ENCODE assay signal across 12 mouse cellular contexts in genomic region chr4:140771091-140771490, GRCm38 (mm10). TPM values are rescaled to one million over a fixed set of nuclear protein-coding genes. Genes with fewer than 3 reads are reported as not detected.
A peak's percentile ranks its signal among the peaks of the same experiment; 100 is the strongest.
DNase-seq lines count a peak whose midpoint lies in the region; ATAC-seq and TF ChIP-seq lines count a peak whose summit lies in the region.
"Had no signal": no experiment of that assay in that cellular context is flagged by ENCODE, and none has a peak within 500 bp of the region (broad histone marks: within the 10 kb centered on the region; RNA-seq: fewer than 3 reads in every experiment).

No protein-coding gene starts in this region.

- H3K27ac ChIP-seq in kidney, embryonic 14.5 days (ENCODE audit: low read depth, low read length): 0 out of 2 replicates have a peak overlapping the region, but pooled peaks have one; percentile 37
- H3K27ac ChIP-seq in lung, embryonic 14.5 days (ENCODE audit: low read depth): no peak overlapping the region
- H3K27ac ChIP-seq: forebrain, embryonic 12.5 days had no signal

- TF ChIP-seq CTCF in lung, embryonic 14.5 days (IDR thresholded peaks at IDR 0.05; ENCODE audit: low read depth): no peak

- DNase-seq in kidney, adult 18-20 months: no peak
- DNase-seq in ES-CJ7 (ENCODE audit: low read depth, low spot score): peak; percentile 57
- DNase-seq in lung, embryonic 14.5 days: peak; percentile 19
- DNase-seq in natural killer cell, adult 2 months (ENCODE audit: low spot score in 2 of 2): peak; percentile 38 to 56
- no peak for DNase-seq in frontal cortex, postnatal 25 days (ENCODE audit: low spot score in 2 of 2)
- DNase-seq in cerebellum, postnatal 25 days: no peak
- no peak for DNase-seq in spleen, postnatal 14 days (ENCODE audit: low spot score in 2 of 2)
- DNase-seq: thymus, postnatal 36 days had no signal

- no peak for ATAC-seq in kidney, embryonic 14.5 days (ENCODE audit: low FRiP score, low TSS enrichment)
- no peak for ATAC-seq in lung, embryonic 14.5 days (ENCODE audit: insufficient read depth)
- ATAC-seq: CD4-positive, CD25-positive, alpha-beta regulatory T cell, adult 4 months had no signal

- no peaks in the 10 kb centered on the region for H3K9me3 ChIP-seq in kidney, embryonic 14.5 days (ENCODE audit: control insufficient read depth, low read length)
- H3K9me3 ChIP-seq in lung, embryonic 14.5 days (ENCODE audit: low read depth, low read length): no peaks in the 10 kb centered on the region
- H3K9me3 ChIP-seq: forebrain, embryonic 12.5 days had no signal

- no peak overlapping the region for H3K9ac ChIP-seq in kidney, embryonic 14.5 days (ENCODE audit: low read depth, low read length)
- H3K9ac ChIP-seq in lung, embryonic 14.5 days: no peak overlapping the region
- H3K9ac ChIP-seq: forebrain, embryonic 12.5 days had no signal

- H3K36me3 ChIP-seq in kidney, embryonic 14.5 days (ENCODE audit: control insufficient read depth, insufficient read depth, low read length): no peaks in the 10 kb centered on the region
- H3K36me3 ChIP-seq in lung, embryonic 14.5 days (ENCODE audit: insufficient read depth): no peaks in the 10 kb centered on the region
- H3K36me3 ChIP-seq: forebrain, embryonic 12.5 days had no signal

- H3K4me3 ChIP-seq in kidney, embryonic 14.5 days (ENCODE audit: low read length): no peak overlapping the region
- no peak overlapping the region for H3K4me3 ChIP-seq in lung, embryonic 14.5 days (ENCODE audit: low read depth, low read length)

- 0 out of 2 replicates have a peak, but pooled peaks cover 3% of the 10 kb centered on the region for H3K27me3 ChIP-seq in kidney, embryonic 14.5 days (ENCODE audit: control insufficient read depth, insufficient read depth, low read length)
- no peaks in the 10 kb centered on the region for H3K27me3 ChIP-seq in lung, embryonic 14.5 days (ENCODE audit: insufficient read depth, low read length)

- 39% methylated on average over 4 of the region's 4 CpGs for WGBS in kidney, embryonic 14.5 days
- WGBS in lung, embryonic 14.5 days: 34% methylated on average over 4 of the region's 4 CpGs

- peaks cover 7% of the 10 kb centered on the region; the same call in 1 of the 2 replicates for H3K4me1 ChIP-seq in kidney, embryonic 14.5 days (ENCODE audit: control insufficient read depth, insufficient read depth, low read length)
- H3K4me1 ChIP-seq in lung, embryonic 14.5 days (ENCODE audit: insufficient read depth): no peaks in the 10 kb centered on the region

- no peak overlapping the region for H3K4me2 ChIP-seq in kidney, embryonic 14.5 days (replicated peaks; ENCODE audit: low read depth, low read length)
- H3K4me2 ChIP-seq in lung, embryonic 14.5 days: no peak overlapping the region

RNA-seq across cellular contexts. Expression of gene Padi4, which starts 2.9 kb away (rescaled TPM):
- polyA plus RNA-seq in kidney, embryonic 14.5 days (2014; fragmentation: Nextera tagmentation; extraction: Ambion mirVana): 1.1 and 1.3 TPM in 2 replicates
- polyA plus RNA-seq in lung, embryonic 14.5 days (2014; fragmentation: Nextera tagmentation; extraction: Ambion mirVana): 1.8 and 2.1 TPM in 2 replicates

RNA-seq across cellular contexts. Expression of gene Padi6, which starts 28.6 kb away (rescaled TPM):
- not detected in 2 replicates for polyA plus RNA-seq in kidney, embryonic 14.5 days (2014; fragmentation: Nextera tagmentation; extraction: Ambion mirVana)
- not detected in 2 replicates for polyA plus RNA-seq in lung, embryonic 14.5 days (2014; fragmentation: Nextera tagmentation; extraction: Ambion mirVana)
- polyA plus RNA-seq: CD4-positive, CD25-positive, alpha-beta regulatory T cell, adult 4 months; forebrain, embryonic 12.5 days; midbrain, embryonic 11.5 days had no signal

RNA-seq across cellular contexts. Expression of gene Padi3, which starts 39.4 kb away (rescaled TPM):
- polyA plus RNA-seq in kidney, embryonic 14.5 days (2014; fragmentation: Nextera tagmentation; extraction: Ambion mirVana): 0.08 and 0.21 TPM in 2 replicates
- polyA plus RNA-seq in lung, embryonic 14.5 days (2014; fragmentation: Nextera tagmentation; extraction: Ambion mirVana): 0.12 and 0.14 TPM in 2 replicates
- polyA plus RNA-seq: forebrain, embryonic 12.5 days; midbrain, embryonic 11.5 days had no signal

Comparison
In these comparisons a context has a peak if more than half of its experiments do, and no peak if none do; other contexts are left out.
1. DNase-seq: peak in ES-CJ7 (single experiment), lung, embryonic 14.5 days (single experiment) and natural killer cell, adult 2 months (2 of 2); none in kidney, adult 18-20 months (single experiment), frontal cortex, postnatal 25 days (0 of 2), cerebellum, postnatal 25 days (0 of 2) and spleen, postnatal 14 days (0 of 2).